Mouse (Mus musculus): ENCODE measurements around the gene LTO1. TPM values are rescaled to one million over a fixed set of nuclear protein-coding genes. Genes with fewer than 3 reads are reported as not detected.

The LTO1 gene
- polyA plus RNA-seq, 1 experiment from 2014 or later: 17.1 TPM

DNA sequence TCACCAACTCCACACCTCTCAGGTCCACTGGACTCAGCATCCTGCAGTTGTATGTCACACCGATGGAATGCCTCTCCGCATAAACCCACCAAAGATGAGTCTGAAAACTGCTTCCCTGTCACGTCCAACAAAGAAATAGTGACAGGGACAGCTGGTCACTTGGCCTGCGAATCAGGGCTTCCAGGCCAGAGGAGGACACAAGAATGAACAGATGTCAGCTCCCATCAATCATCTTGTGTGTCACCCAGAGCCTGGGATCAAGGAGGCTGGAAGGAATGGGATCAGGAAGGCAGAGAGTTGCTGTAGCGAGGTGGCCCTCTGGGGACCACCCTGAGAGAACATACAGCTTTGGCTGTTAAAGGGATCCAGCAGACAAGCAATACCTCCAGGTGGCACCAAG, 20.0 kb downstream of the LTO1 start:
- TF ChIP-seq CTCF (IDR thresholded peaks at IDR 0.05; ENCODE audit: low read depth) (no peak), EP300 (optimal IDR thresholded peaks at IDR 0.05) (no peak)

DNA sequence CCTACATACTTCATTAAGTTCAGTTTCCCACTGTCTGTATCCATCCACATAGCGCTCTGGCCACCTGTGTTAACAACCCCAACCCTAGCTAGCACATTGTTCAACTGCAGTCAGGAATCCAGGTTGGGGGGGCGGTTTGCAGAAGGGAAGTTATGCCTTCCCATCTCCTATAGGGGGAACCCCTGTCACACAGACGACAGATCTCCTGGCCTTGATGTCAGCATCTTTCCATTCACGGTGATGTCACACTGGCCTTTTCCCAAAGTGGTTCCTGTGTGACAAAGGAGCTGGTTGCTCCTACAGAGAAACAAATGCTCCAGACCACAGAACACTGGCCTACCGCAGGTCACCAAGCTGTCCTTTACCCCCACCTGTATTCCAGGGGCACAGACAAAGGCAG, 20.7 kb downstream of the LTO1 start:
- no peak overlapping the region for H3K4me2 ChIP-seq (replicated peaks; ENCODE audit: low read depth)
- H3K27me3 ChIP-seq (ENCODE audit: control insufficient read depth, insufficient read depth, low read length): peaks cover 4% of the 10 kb centered on the region; the same call in 1 of the 2 replicates
- peaks cover 12% of the 10 kb centered on the region for H3K36me3 ChIP-seq (ENCODE audit: control insufficient read depth, insufficient read depth, low read length)
- DNase-seq (ENCODE audit: low spot score): peak; percentile 47
- no peak overlapping the region for H3K9ac ChIP-seq (ENCODE audit: low read length)
- peaks cover 4% of the 10 kb centered on the region; the same call in 1 of the 2 replicates for H3K4me1 ChIP-seq (replicated peaks; ENCODE audit: control insufficient read depth, insufficient read depth)
- 0 out of 2 replicates have a peak overlapping the region, but pooled peaks have one; percentile 18 for H3K27ac ChIP-seq (replicated peaks)
- no peak overlapping the region for H3K4me3 ChIP-seq (ENCODE audit: low read depth, low read length)
- TF ChIP-seq EP300 (optimal IDR thresholded peaks at IDR 0.05): no peak
- peak; percentile 74 for TF ChIP-seq CTCF (IDR thresholded peaks at IDR 0.05; ENCODE audit: low read depth)
- 53% methylated on average over 5 of the region's 5 CpGs for WGBS
- H3K9me3 ChIP-seq (ENCODE audit: control insufficient read depth, low read length): no peaks in the 10 kb centered on the region
- no peak for ATAC-seq (ENCODE audit: low FRiP score, low TSS enrichment)

More for the DNA sequence above, 20.0 kb downstream of the LTO1 start:
- Histone ChIP-seq H3K9ac (ENCODE audit: low read length) (no peak overlapping the region), H3K4me2 (replicated peaks; ENCODE audit: low read depth) (no peak overlapping the region), H3K9me3 (ENCODE audit: control insufficient read depth, low read length) (no peaks in the 10 kb centered on the region), H3K36me3 (ENCODE audit: control insufficient read depth, insufficient read depth, low read length) (peaks cover 12% of the 10 kb centered on the region), H3K4me3 (ENCODE audit: low read depth, low read length) (no peak overlapping the region), H3K4me1 (replicated peaks; ENCODE audit: control insufficient read depth, insufficient read depth) (no peaks in the 10 kb centered on the region; the same call in 1 of the 2 replicates), H3K27ac (replicated peaks) (no peak overlapping the region), H3K27me3 (ENCODE audit: control insufficient read depth, insufficient read depth, low read length) (peaks cover 4% of the 10 kb centered on the region; the same call in 1 of the 2 replicates)
- DNase-seq (ENCODE audit: low spot score): no peak
- 72% methylated on average over 5 of the region's 5 CpGs for WGBS
- ATAC-seq (ENCODE audit: low FRiP score, low TSS enrichment): no peak

DNA sequence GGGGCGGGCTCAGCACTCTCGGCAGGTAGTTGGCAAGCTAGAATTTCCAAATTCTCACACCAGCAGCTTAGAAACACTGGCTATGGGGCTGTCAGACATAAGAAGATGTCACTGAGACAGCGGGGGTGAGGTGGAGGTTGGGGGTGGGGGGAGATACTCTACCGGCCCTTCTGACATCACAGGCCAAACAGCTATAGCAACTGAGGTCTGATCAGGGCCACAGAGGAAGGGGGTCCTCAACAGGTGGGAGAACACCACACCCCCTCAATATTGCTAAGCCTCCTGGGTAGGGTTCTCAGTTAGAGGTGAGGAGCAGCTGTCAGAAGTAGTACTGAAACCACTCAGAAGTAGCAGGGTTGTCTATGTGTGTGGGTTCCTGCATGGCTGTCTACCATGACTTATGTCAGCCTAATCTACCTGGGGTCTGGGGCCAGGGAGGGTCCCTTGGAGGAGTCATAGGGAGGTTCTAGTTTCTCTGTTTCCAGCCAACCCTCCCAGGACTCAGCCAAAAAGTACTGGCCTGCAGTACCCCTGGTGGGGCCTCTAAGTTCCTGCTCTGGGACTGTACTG, 21.5 kb downstream of the LTO1 start:
- no peak overlapping the region for H3K4me2 ChIP-seq (replicated peaks; ENCODE audit: low read depth)
- no peak overlapping the region for H3K4me3 ChIP-seq (ENCODE audit: low read depth, low read length)
- 81% methylated on average over 4 of the region's 4 CpGs for WGBS
- H3K27ac ChIP-seq (replicated peaks): no peak overlapping the region
- H3K9ac ChIP-seq (ENCODE audit: low read length): no peak overlapping the region
- peaks cover 11% of the 10 kb centered on the region for H3K36me3 ChIP-seq (ENCODE audit: control insufficient read depth, insufficient read depth, low read length)
- H3K9me3 ChIP-seq (ENCODE audit: control insufficient read depth, low read length): no peaks in the 10 kb centered on the region
- TF ChIP-seq EP300 (optimal IDR thresholded peaks at IDR 0.05) (no peak), CTCF (IDR thresholded peaks at IDR 0.05; ENCODE audit: low read depth) (no peak)
- H3K4me1 ChIP-seq (replicated peaks; ENCODE audit: control insufficient read depth, insufficient read depth): peaks cover 6% of the 10 kb centered on the region; the same call in 1 of the 2 replicates
- no peak for DNase-seq (ENCODE audit: low spot score)
- ATAC-seq (ENCODE audit: low FRiP score, low TSS enrichment): no peak
- H3K27me3 ChIP-seq (ENCODE audit: control insufficient read depth, insufficient read depth, low read length): peaks cover 4% of the 10 kb centered on the region; the same call in 1 of the 2 replicates

DNA sequence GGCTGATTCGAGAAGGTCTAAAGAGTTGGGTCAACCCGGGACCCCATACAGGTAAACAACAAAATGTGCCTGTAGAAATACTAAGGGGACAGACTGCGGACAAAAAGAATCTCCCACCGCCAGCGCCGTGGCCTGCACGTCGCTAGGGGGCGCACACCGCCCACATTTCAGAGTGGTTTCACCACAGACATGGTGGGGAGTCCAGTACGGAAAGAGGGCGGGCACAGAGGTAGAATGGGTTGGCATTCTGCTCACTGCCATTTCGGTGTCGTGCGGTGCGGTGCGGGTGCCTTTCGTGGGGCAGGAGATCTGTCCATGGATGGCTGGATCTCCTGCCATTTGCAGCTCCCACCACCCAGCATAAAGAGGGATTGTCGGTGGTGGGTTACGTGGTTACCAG, 22.6 kb downstream of the LTO1 start:
- peaks cover 6% of the 10 kb centered on the region for H3K4me1 ChIP-seq (replicated peaks; ENCODE audit: control insufficient read depth, insufficient read depth)
- ATAC-seq (ENCODE audit: low FRiP score, low TSS enrichment): peak; percentile 57
- peak; percentile 91 for DNase-seq (ENCODE audit: low spot score)
- no peak overlapping the region for H3K27ac ChIP-seq (replicated peaks)
- H3K9ac ChIP-seq (ENCODE audit: low read length): peak overlapping the region; percentile 69; the same call in 1 of the 2 replicates
- TF ChIP-seq CTCF (IDR thresholded peaks at IDR 0.05; ENCODE audit: low read depth): peak; percentile 99
- TF ChIP-seq EP300 (optimal IDR thresholded peaks at IDR 0.05): no peak
- H3K4me2 ChIP-seq (replicated peaks; ENCODE audit: low read depth): peak overlapping the region; percentile 98
- 1% methylated on average over 20 of the region's 20 CpGs for WGBS
- H3K9me3 ChIP-seq (ENCODE audit: control insufficient read depth, low read length): no peaks in the 10 kb centered on the region
- H3K4me3 ChIP-seq (ENCODE audit: low read depth, low read length): peak overlapping the region; percentile 62
- peaks cover 9% of the 10 kb centered on the region for H3K36me3 ChIP-seq (ENCODE audit: control insufficient read depth, insufficient read depth, low read length)
- peaks cover 4% of the 10 kb centered on the region; the same call in 1 of the 2 replicates for H3K27me3 ChIP-seq (ENCODE audit: control insufficient read depth, insufficient read depth, low read length)

DNA sequence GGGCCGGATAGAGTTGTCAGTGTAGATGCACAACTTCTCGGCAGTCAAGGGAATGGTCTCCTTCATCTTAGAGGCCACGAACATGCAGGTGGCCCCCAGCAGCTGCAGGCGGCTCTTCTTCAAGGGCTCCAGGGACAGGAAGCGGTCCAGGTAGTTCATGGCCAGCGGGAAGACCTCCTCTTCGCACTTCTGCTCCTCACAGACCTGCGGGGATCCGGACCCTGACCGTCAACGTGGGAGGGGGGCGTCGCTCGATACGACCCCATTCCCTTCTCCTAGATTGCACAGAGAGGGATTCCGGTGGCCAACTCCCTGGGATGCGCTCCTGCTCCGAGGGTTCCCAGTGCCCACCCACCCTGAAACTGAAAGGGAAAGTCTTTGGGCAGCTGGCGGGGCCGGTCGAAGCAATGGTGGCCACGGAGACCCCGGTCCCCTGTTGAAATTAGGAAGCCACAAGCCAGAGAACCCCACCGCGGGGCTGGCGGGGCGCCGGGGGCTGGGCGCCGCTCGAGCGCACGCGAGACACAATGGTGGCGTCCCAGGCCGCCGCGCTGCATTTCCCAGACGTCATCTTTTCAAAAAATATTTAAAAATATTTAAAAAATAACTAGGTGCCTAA, 23.1 kb downstream of the LTO1 start:
- peaks cover 9% of the 10 kb centered on the region for H3K4me1 ChIP-seq (replicated peaks; ENCODE audit: control insufficient read depth, insufficient read depth)
- H3K36me3 ChIP-seq (ENCODE audit: control insufficient read depth, insufficient read depth, low read length): peaks cover 7% of the 10 kb centered on the region; the same call in 1 of the 2 replicates
- no peak for TF ChIP-seq CTCF (IDR thresholded peaks at IDR 0.05; ENCODE audit: low read depth)
- H3K27me3 ChIP-seq (ENCODE audit: control insufficient read depth, insufficient read depth, low read length): peaks cover 4% of the 10 kb centered on the region; the same call in 1 of the 2 replicates
- peak overlapping the region; percentile 69 for H3K9ac ChIP-seq (ENCODE audit: low read length)
- ATAC-seq (ENCODE audit: low FRiP score, low TSS enrichment) (no peak), DNase-seq (ENCODE audit: low spot score) (no peak)
- peak overlapping the region; percentile 25 for H3K27ac ChIP-seq (replicated peaks)
- H3K4me2 ChIP-seq (replicated peaks; ENCODE audit: low read depth): peak overlapping the region; percentile 98
- H3K9me3 ChIP-seq (ENCODE audit: control insufficient read depth, low read length): no peaks in the 10 kb centered on the region
- WGBS: under 1% methylated on average over 39 of the region's 39 CpGs
- H3K4me3 ChIP-seq (ENCODE audit: low read depth, low read length): peak overlapping the region; percentile 62

Data from stomach, postnatal 0 days (tissue).